Mouse (Mus musculus): ENCODE results near the gene Hadhb. TPM values are rescaled to one million over a fixed set of nuclear protein-coding genes. Genes with fewer than 3 reads are reported as not detected.
A peak's percentile ranks its signal among the peaks of the same experiment; 100 is the strongest.

Gene Hadhb
- 10 to 100 TPM; 80.3 to 81.5 TPM for total RNA-seq (2021)

- intact Hi-C loops (cut with DNase I), result no loop called here
These were observed at the start of gene Hadhb, which contains the start of gene Hadha for GRCm38 (mm10) chr5:30154474-30155394. Gene Hadhb (plus strand): TSS chr5:30155248. Gene Hadha (minus strand): TSS chr5:30155162.

GRCm38 (mm10) chr5:30105668-30106300 is 49.3 kb upstream of the Hadhb start, which contains the start of gene 3110082J24Rik:
Gene 3110082J24Rik (minus strand): TSS chr5:30106086.
- DNase-seq (ENCODE audit: low spot score in 2 of 2), result no peak

More at GRCm38 (mm10) chr5:30154474-30155394, at the start of gene Hadhb, which contains the start of gene Hadha:
- peak; percentile 94 to 95 for DNase-seq (ENCODE audit: low spot score in 2 of 2)

GRCm38 (mm10) chr5:30106756-30107155 is 48.3 kb upstream of the Hadhb start:
- DNase-seq (ENCODE audit: low spot score in 2 of 2), result no peak
- intact Hi-C loops (cut with DNase I), result no loop called here

More at GRCm38 (mm10) chr5:30105668-30106300, 49.3 kb upstream of the Hadhb start, which contains the start of gene 3110082J24Rik:
- intact Hi-C loops (cut with DNase I), result no loop called here

GRCm38 (mm10) chr5:30107186-30107585 is 47.9 kb upstream of the Hadhb start:
- intact Hi-C loops (cut with DNase I), result no loop called here
- no peak for DNase-seq (ENCODE audit: low spot score in 2 of 2)

- intact Hi-C loops (cut with DNase I), result no loop called here
- no peak for DNase-seq (ENCODE audit: low spot score in 2 of 2)
These were observed 47.4 kb upstream of the Hadhb start for GRCm38 (mm10) chr5:30107611-30108041.

GRCm38 (mm10) chr5:30108233-30108632 is 46.8 kb upstream of the Hadhb start:
- intact Hi-C loops (cut with DNase I), result no loop called here
- DNase-seq (ENCODE audit: low spot score in 2 of 2), result no peak

- no peak for DNase-seq (ENCODE audit: low spot score in 2 of 2)
These were observed 45.1 kb upstream of the Hadhb start for GRCm38 (mm10) chr5:30109899-30110298.

GRCm38 (mm10) chr5:30110371-30111060 is 44.5 kb upstream of the Hadhb start:
- DNase-seq (ENCODE audit: low spot score in 2 of 2), result no peak
- intact Hi-C loops (cut with DNase I), result loop anchor here (10.0 kb wide), 1 partner anchor 286 kb away; no protein-coding TSS in a partner anchor

More at GRCm38 (mm10) chr5:30109899-30110298, 45.1 kb upstream of the Hadhb start:
- intact Hi-C loops (cut with DNase I), result loop anchor here (10.0 kb wide), 1 partner anchor 285 kb away; no protein-coding TSS in a partner anchor

- intact Hi-C loops (cut with DNase I), result loop anchor here (10.0 kb wide), 1 partner anchor 286 kb away; no protein-coding TSS in a partner anchor
- DNase-seq (ENCODE audit: low spot score in 2 of 2), result no peak
These were observed 43.9 kb upstream of the Hadhb start for GRCm38 (mm10) chr5:30111126-30111525.

GRCm38 (mm10) chr5:30111771-30112170 is 43.3 kb upstream of the Hadhb start:
- no peak for DNase-seq (ENCODE audit: low spot score in 2 of 2)
- intact Hi-C loops (cut with DNase I), result loop anchor here (10.0 kb wide), 1 partner anchor 287 kb away; no protein-coding TSS in a partner anchor

GRCm38 (mm10) chr5:30112533-30113068 is 42.4 kb upstream of the Hadhb start:
- intact Hi-C loops (cut with DNase I), result loop anchor here (10.0 kb wide), 1 partner anchor 288 kb away; no protein-coding TSS in a partner anchor

GRCm38 (mm10) chr5:30113881-30114760 is 40.9 kb upstream of the Hadhb start:
- peak; percentile 58 to 61 for DNase-seq (ENCODE audit: low spot score in 2 of 2)
- intact Hi-C loops (cut with DNase I), result loop anchor here (10.0 kb wide), 1 partner anchor 289 kb away; no protein-coding TSS in a partner anchor

More at GRCm38 (mm10) chr5:30112533-30113068, 42.4 kb upstream of the Hadhb start:
- DNase-seq (ENCODE audit: low spot score in 2 of 2), result no peak

- DNase-seq (ENCODE audit: low spot score in 2 of 2), result peak in 1 of 2 experiments; percentile 34
- intact Hi-C loops (cut with DNase I), result loop anchor here (10.0 kb wide), 1 partner anchor 290 kb away; no protein-coding TSS in a partner anchor
These were observed 40.3 kb upstream of the Hadhb start for GRCm38 (mm10) chr5:30114761-30115140.

- intact Hi-C loops (cut with DNase I), result loop anchor here (10.0 kb wide), 1 partner anchor 291 kb away; no protein-coding TSS in a partner anchor
- DNase-seq (ENCODE audit: low spot score in 2 of 2), result no peak
These were observed 39.3 kb upstream of the Hadhb start for GRCm38 (mm10) chr5:30115718-30116117.

- intact Hi-C loops (cut with DNase I), result loop anchor here (10.0 kb wide), 1 partner anchor 293 kb away; no protein-coding TSS in a partner anchor
- DNase-seq (ENCODE audit: low spot score in 2 of 2), result no peak
These were observed 37.0 kb upstream of the Hadhb start for GRCm38 (mm10) chr5:30118018-30118417.

- no peak for DNase-seq (ENCODE audit: low spot score in 2 of 2)
- intact Hi-C loops (cut with DNase I), result loop anchor here (10.0 kb wide), 1 partner anchor 294 kb away; no protein-coding TSS in a partner anchor
These were observed 35.9 kb upstream of the Hadhb start for GRCm38 (mm10) chr5:30119163-30119562.

GRCm38 (mm10) chr5:30120106-30120505 is 34.9 kb upstream of the Hadhb start:
- no peak for DNase-seq (ENCODE audit: low spot score in 2 of 2)
- intact Hi-C loops (cut with DNase I), result no loop called here

- intact Hi-C loops (cut with DNase I), result no loop called here
- no peak for DNase-seq (ENCODE audit: low spot score in 2 of 2)
These were observed 32.6 kb upstream of the Hadhb start for GRCm38 (mm10) chr5:30122481-30122880.

Data from left cerebral cortex, postnatal 36 days (tissue).